Mouse (Mus musculus): Measurements from ENCODE around the gene Fcrlb.

DNA sequence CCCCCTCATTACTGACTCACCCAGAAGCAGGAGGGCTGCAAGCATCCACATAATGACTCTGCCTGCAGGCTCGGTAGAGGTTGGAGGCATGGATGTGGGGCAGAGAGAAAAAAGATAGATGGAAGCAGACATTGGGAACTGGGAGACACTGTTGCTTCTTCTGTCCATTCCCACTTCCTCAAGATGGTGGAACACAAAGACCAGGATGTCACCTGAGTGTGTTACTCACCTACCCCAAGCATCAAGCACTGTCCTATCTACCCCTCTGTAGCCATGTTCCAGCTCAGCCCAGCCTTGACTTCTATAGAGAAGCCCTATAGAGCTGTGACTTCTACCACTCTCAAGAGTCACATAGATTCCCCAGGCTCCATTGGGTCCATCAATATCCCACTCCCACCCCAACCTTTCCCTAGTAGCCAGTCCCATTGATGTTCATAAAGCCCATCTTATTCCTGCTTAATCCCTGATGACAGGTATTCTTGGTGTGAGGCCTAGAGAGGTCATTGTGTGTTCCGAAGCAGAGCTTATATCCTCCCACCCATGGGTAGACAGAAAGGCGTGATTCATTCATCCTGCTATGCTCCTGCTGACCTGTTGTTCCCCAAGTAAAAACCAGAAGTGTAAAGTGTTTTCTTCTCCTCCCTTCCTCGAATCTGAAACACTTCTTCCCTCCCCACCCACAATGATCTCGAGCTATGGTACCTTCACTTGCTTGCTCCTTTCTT, at the start of gene Fcrlb:
- no peak for TF ChIP-seq CTCF (IDR thresholded peaks at IDR 0.05; ENCODE audit: control insufficient read depth, insufficient read depth, insufficient read length)
- TF ChIP-seq MYOG (IDR thresholded peaks at IDR 0.05; ENCODE audit: control insufficient read depth, extremely low read depth, insufficient read length), result no peak
- TF ChIP-seq USF1 (IDR thresholded peaks at IDR 0.05; ENCODE audit: low read depth), result no peak

Data from C2C12 (cell line).